Mouse (Mus musculus) kidney, embryonic 15.5 days (tissue): ENCODE measurements around the gene Otub1. TPM values are rescaled to one million over a fixed set of nuclear protein-coding genes. Genes with fewer than 3 reads are reported as not detected.

Experiments used
- ATAC-seq: fragments of 200-750 bp; cut with Nextera tagmentation; replicated peaks from 2 replicates; pipeline ENCODE4 v1.8.0; 2017; ENCODE audit warnings: moderate TSS enrichment; ENCODE audit not compliant: low FRiP score
- H3K27ac ChIP-seq: fragments of 300-500 bp; sonication (generic); 2 replicates; pipeline ENCODE4 v1.5.1; 2015; ENCODE audit warnings: mild to moderate bottlenecking, inconsistent platforms
- H3K27me3 ChIP-seq: fragments of 300-500 bp; sonication (generic); 2 replicates; pipeline ENCODE4 v1.6.1; 2015; ENCODE audit warnings: inconsistent platforms
- H3K36me3 ChIP-seq: fragments of 300-500 bp; sonication (generic); 2 replicates; pipeline ENCODE4 v1.6.1; 2015; ENCODE audit warnings: inconsistent platforms
- H3K4me1 ChIP-seq: fragments of 300-500 bp; sonication (generic); 2 replicates; pipeline ENCODE4 v1.6.1; 2015; ENCODE audit warnings: inconsistent platforms
- H3K4me2 ChIP-seq: fragments of 300-500 bp; sonication (generic); 2 replicates; pipeline ENCODE4 v1.6.1; 2015; ENCODE audit warnings: moderate library complexity, mild to moderate bottlenecking, inconsistent platforms
- H3K4me3 ChIP-seq: fragments of 300-500 bp; sonication (generic); replicated peaks from 2 replicates; pipeline ENCODE4 v1.5.1; 2015; ENCODE audit warnings: mild to moderate bottlenecking, inconsistent platforms
- H3K9ac ChIP-seq: fragments of 300-500 bp; sonication (generic); 2 replicates; pipeline ENCODE4 v1.6.1; 2015; ENCODE audit warnings: mild to moderate bottlenecking, inconsistent platforms
- H3K9me3 ChIP-seq: fragments of 300-500 bp; sonication (generic); replicated peaks from 2 replicates; pipeline ENCODE4 v1.6.1; 2016; ENCODE audit warnings: inconsistent platforms
- WGBS: fragments of 180-500 bp; shearing (Covaris S2); methylation state at CpG from one replicate; pipeline ENCODE4 v1.1.7; 2015; ENCODE audit warnings: mixed read lengths; 5-methylcytosine and 5-hydroxymethylcytosine counted together
- polyA plus RNA-seq: library from polyadenylated mRNA; unstranded; fragments of >200 nt; fragmentation: Nextera tagmentation; extraction: Ambion mirVana; gene quantifications from 2 replicates; pipeline ENCODE4 v1.2.1, GENCODE M21; 2015

Otub1 gene
- polyA plus RNA-seq, 1 experiment from 2014 or later: 224 TPM

DNA sequence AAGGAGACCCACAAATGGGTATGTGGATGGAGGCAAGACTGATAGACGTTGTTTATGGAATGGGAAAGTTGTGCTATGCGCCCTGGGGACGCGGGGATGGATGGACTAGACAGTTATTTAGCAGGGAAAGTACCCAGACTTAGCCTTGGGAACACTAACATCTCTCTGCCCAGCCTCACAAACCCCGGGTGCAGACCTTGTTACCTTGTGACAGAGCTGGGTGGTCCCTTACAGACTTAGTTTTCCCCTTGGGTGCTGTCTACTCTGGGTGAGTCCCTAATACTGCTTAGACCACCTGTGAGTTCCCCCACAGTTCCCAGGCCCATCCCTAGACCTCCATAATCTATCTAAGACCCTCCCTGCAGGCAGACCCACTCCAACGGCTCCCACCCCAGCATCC, 39.3 kb downstream of the Otub1 start:
- Histone ChIP-seq H3K27me3 (peaks cover 80% of the 10 kb centered on the region), H3K4me3 (no peak overlapping the region; the same call in 1 of the 2 replicates), H3K36me3 (no peaks in the 10 kb centered on the region), H3K4me1 (peaks cover 52% of the 10 kb centered on the region), H3K27ac (no peak overlapping the region), H3K9ac (no peak overlapping the region), H3K4me2 (no peak overlapping the region), H3K9me3 (no peaks in the 10 kb centered on the region)
- 12% methylated on average over 6 of the region's 6 CpGs for WGBS
- no peak for ATAC-seq

DNA sequence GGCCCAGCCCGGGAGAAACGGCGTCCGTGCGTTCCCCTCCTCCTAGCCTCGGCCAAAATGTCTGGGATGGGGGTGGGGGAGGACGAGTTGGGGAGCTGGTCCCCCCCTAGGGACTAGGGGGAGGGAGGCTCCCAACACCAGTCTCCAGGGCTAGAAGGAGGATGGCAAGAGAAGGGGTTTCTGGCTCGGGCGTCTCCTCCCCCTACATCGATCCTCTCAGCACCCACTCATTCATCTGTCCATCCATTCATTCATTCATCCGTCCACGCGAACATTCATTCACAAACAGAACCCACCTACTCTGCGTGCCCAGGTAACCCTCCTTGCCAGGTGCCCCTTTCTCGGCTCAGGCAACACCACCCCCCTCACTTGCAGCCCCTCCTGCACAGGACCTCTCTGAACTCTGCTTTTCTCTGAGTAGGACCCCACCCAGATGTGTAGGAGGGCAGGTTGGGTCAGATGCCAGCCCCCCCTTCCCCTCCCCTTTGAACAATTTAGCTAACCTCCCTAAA, 39.9 kb downstream of the Otub1 start:
- no peak; the same call in 1 of the 2 replicates for ATAC-seq
- no peaks in the 10 kb centered on the region for H3K9me3 ChIP-seq
- 2% methylated on average over 15 of the region's 15 CpGs for WGBS
- peak overlapping the region; percentile 66 for H3K9ac ChIP-seq
- peaks cover 85% of the 10 kb centered on the region for H3K27me3 ChIP-seq
- peak overlapping the region; percentile 100 for H3K4me2 ChIP-seq
- H3K27ac ChIP-seq: no peak overlapping the region
- H3K4me1 ChIP-seq: peaks cover 47% of the 10 kb centered on the region
- peak overlapping the region; percentile 76 for H3K4me3 ChIP-seq
- no peaks in the 10 kb centered on the region for H3K36me3 ChIP-seq

DNA sequence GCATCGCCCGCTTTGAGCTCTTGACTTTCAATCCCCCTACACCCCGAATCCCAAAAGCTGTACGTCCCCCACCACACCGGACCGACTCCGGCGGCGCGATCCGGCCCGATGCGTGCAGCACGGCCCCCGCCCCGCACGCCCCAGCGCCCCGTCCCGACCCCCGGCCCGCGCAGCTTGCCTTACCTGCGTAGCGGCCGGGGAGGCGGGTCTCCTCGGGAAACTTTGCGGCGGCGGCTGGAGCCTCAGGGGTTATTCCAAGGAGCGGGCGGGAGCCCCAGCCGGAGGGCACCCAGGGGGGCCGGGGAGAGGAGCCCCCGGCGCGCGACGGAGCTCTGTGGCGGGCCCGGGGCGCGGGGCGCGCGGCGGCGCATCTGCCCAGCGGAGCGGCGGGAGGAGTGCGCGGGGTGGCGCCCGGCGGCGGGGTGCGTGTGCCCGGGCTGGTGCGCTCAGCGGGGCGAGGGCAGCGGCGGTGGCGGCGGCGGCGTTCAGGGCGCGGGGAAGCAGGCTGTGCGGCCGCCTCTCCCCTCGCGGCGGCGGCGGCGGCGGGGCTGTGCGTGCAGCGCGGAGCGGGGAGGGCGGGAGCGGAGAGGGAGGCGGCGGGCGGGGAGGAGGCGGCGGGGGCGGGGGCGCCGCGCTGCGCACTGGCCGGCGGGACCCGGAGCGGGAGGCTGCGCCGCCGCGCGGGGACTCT, 40.5 kb downstream of the Otub1 start:
- peaks cover 88% of the 10 kb centered on the region for H3K27me3 ChIP-seq

DNA sequence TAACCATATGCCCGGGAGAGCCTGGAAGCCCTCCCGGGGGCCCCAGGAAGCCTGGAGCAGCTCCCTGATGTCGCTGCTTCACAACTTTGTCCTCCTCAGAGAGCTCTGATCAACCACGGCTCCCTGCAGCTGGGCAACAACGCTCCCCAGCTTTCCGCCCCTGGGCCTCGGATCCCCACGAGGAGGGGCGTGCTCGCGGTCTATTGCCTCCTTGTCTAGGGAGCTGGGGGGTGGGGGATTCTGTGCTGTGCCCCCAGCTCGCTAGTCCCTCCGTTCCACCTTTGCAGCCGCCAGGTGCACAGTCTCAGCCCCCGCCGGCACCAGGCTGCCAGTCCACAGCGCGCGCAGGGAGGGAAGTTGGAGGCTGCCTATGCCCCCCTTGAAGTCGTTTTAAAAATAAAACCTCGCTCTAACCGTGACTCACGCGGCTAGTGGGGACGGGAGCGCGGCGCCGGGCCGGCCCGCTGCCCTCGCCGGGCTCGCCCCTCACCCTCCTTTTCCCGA, 41.2 kb downstream of the Otub1 start:
- no peaks in the 10 kb centered on the region for H3K36me3 ChIP-seq
- no peaks in the 10 kb centered on the region for H3K9me3 ChIP-seq
- peaks cover 53% of the 10 kb centered on the region for H3K4me1 ChIP-seq
- no peak for ATAC-seq
- H3K9ac ChIP-seq: peak overlapping the region; percentile 66
- H3K27ac ChIP-seq: 0 out of 2 replicates have a peak overlapping the region, but pooled peaks have one; percentile 4
- H3K4me3 ChIP-seq: peak overlapping the region; percentile 76
- under 1% methylated on average over 35 of the region's 35 CpGs for WGBS
- H3K27me3 ChIP-seq: peaks cover 91% of the 10 kb centered on the region
- H3K4me2 ChIP-seq: peak overlapping the region; percentile 100

More for the DNA sequence above, 40.5 kb downstream of the Otub1 start:
- Histone ChIP-seq H3K4me2 (peak overlapping the region; percentile 100), H3K9ac (peak overlapping the region; percentile 66), H3K36me3 (no peaks in the 10 kb centered on the region), H3K4me3 (peak overlapping the region; percentile 76), H3K27ac (no peak overlapping the region), H3K4me1 (peaks cover 45% of the 10 kb centered on the region), H3K9me3 (no peaks in the 10 kb centered on the region)
- under 1% methylated on average over 81 of the region's 105 CpGs for WGBS
- 0 out of 2 replicates have a peak, but pooled peaks have one; percentile 23 for ATAC-seq

DNA sequence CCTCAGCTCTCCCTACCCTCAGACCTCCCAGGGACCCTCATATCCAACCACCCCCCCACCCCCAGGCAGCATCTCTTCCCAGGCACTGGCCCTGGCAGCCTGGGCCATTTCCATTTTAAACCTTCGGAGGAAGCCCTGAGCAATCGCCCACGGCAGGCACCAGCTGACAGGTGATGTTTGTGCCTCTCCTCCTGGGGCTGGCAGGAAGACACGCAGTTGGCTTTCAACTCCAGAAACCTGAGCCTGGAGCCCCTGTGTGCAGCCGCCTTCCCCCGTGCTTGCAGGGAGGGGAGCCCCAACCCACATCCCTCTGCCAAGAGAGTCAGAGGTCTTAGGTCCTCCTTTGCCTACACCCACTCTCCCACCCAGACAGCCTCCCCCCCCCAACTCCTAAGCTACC, 41.9 kb downstream of the Otub1 start:
- H3K27ac ChIP-seq: no peak overlapping the region
- H3K4me3 ChIP-seq: peak overlapping the region; percentile 76
- peaks cover 96% of the 10 kb centered on the region for H3K27me3 ChIP-seq
- WGBS: 6% methylated on average over 6 of the region's 6 CpGs
- no peak for ATAC-seq
- peaks cover 58% of the 10 kb centered on the region for H3K4me1 ChIP-seq
- H3K9ac ChIP-seq: peak overlapping the region; percentile 66
- H3K36me3 ChIP-seq: no peaks in the 10 kb centered on the region
- H3K9me3 ChIP-seq: no peaks in the 10 kb centered on the region
- H3K4me2 ChIP-seq: peak overlapping the region; percentile 100

DNA sequence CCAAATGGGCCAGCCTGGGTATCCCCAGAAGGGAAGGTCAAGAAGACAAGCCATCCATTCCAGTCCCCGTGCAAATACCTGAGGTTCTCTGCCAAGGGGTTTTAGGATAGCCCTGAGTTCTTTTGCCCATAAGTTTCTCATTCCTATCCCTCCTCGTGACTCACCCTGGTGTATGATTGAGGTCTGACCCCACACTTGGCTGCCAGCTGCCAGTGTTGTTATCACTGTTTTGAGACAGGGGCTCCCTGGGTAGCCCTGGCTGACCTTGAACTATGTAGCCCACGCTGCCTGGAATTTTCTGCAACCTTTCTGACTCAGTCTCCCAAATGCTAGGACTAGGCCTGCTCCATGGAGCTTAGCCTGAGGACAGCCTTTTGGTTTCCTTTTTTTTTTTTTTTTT, 45.1 kb downstream of the Otub1 start:
- H3K27me3 ChIP-seq: peaks cover 91% of the 10 kb centered on the region
- H3K27ac ChIP-seq: no peak overlapping the region
- H3K9ac ChIP-seq: no peak overlapping the region
- no peak overlapping the region for H3K4me2 ChIP-seq
- WGBS: 76% methylated on average over 3 of the region's 3 CpGs
- peaks cover 63% of the 10 kb centered on the region for H3K4me1 ChIP-seq
- H3K9me3 ChIP-seq: no peaks in the 10 kb centered on the region
- no peak overlapping the region for H3K4me3 ChIP-seq
- no peak for ATAC-seq
- no peaks in the 10 kb centered on the region for H3K36me3 ChIP-seq

DNA sequence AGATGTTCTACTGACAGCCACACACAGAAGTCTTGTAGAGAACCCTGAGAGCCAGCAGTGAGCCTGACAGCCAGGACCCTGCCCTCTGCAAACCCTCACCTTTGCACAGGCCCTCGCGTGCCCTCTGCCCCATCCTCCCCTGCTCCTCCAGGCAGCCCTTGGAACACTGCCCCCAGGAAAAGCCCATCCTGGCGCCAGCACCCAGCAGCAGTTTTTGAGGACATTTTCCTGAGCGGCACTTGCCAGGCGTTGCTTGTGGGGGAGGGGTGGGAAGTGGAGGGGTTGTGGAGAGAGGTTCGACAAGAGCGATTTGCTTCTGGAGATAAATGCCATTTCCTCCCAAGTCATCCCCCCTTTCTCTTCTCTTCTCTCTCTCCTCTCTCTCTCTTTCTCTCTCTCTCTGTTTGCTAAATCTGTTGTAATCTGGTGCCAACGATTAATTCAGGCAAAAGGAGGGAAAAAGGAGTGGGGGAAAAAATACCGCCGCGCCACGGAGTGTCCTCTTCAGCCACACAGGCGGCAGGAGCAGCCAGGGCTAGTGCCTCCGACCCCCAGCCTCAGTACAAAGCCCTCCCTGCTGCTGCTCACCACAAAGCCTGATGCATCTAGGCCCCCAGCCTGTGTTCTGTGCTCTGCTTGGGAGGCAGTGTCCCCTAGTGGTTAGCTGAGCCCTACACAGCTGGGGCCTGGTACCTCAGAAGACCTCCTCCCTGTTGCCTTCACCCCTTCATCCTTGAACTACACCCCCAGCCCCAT, 45.8 kb downstream of the Otub1 start:
- WGBS: 8% methylated on average over 14 of the region's 14 CpGs
- Histone ChIP-seq H3K36me3 (no peaks in the 10 kb centered on the region), H3K27ac (no peak overlapping the region), H3K4me2 (peak overlapping the region; percentile 29; the same call in 1 of the 2 replicates), H3K4me1 (peaks cover 57% of the 10 kb centered on the region), H3K9me3 (no peaks in the 10 kb centered on the region), H3K4me3 (no peak overlapping the region), H3K27me3 (peaks cover 84% of the 10 kb centered on the region), H3K9ac (no peak overlapping the region; the same call in 1 of the 2 replicates)
- ATAC-seq: no peak

DNA sequence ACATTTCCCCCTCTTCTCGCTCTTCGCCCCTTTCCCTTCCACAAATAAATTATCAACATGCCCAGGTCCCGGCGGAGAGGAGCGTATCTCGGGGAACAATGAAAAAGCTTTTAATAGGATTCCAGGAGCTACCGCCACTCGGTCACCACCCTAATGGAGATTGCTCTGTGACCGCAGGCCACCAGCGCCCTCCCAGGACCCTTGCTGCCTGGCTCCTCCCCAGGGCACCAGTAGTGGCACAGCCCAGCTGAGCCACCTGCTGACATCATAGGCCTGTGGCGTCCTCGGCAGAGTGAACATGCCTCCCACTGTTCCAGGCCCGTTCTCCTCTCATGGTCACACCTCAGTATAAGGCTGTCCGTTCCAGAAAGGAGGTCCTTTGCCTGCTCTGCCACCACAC, 48.4 kb downstream of the Otub1 start:
- WGBS: 27% methylated on average over 14 of the region's 14 CpGs
- Histone ChIP-seq H3K4me1 (peaks cover 59% of the 10 kb centered on the region), H3K9ac (no peak overlapping the region), H3K4me2 (0 out of 2 replicates have a peak overlapping the region, but pooled peaks have one; percentile 2), H3K36me3 (no peaks in the 10 kb centered on the region), H3K4me3 (no peak overlapping the region), H3K27ac (no peak overlapping the region), H3K9me3 (no peaks in the 10 kb centered on the region), H3K27me3 (peaks cover 67% of the 10 kb centered on the region)
- no peak; the same call in 1 of the 2 replicates for ATAC-seq

DNA sequence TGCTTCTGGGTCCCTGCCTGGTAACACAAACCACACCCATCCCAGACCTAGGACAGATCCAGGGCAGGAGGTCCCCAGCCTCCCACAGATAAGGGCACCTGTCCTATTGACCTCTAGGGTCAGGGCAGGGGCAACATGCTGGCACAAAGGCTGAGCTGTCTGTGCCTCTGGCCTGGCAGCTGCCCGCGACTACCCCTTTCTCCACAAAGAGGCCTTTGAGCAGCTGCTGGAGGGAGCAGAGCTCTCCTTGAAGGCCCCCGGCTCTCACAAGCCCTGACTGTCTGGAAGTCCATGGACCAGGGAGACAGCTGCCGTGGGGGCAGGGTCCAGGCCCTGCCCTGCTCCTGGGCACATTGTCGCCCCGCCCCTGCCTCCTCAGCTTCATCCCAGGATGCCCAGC, 50.9 kb downstream of the Otub1 start:
- no peaks in the 10 kb centered on the region for H3K36me3 ChIP-seq
- H3K4me2 ChIP-seq: no peak overlapping the region
- no peak overlapping the region for H3K4me3 ChIP-seq
- peaks cover 62% of the 10 kb centered on the region for H3K4me1 ChIP-seq
- no peak for ATAC-seq
- peaks cover 70% of the 10 kb centered on the region for H3K27me3 ChIP-seq
- no peaks in the 10 kb centered on the region for H3K9me3 ChIP-seq
- no peak overlapping the region for H3K27ac ChIP-seq
- H3K9ac ChIP-seq: no peak overlapping the region
- WGBS: 66% methylated on average over 6 of the region's 6 CpGs

DNA sequence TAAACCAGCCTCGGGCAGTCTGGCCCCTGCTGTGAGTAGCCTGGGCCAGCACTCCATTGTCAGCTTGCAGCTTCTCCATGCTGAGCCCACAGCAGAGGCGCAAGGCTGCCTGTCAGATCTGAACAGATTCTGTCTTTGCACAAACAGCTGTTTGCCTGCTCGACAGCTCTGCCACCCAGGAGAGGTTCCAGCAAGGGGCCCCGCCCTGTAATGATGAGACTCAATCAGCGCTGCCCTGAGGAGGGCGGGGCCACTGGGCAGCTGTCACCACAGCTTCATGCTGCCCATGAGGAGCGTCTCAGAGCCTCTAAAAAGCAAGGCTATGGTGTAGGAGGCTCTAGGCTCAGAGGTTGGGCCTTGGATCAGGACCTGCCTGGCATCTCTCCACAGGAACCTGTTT, 52.9 kb downstream of the Otub1 start:
- WGBS: 36% methylated on average over 7 of the region's 7 CpGs
- H3K4me1 ChIP-seq: peaks cover 73% of the 10 kb centered on the region
- H3K36me3 ChIP-seq: no peaks in the 10 kb centered on the region
- no peak overlapping the region for H3K9ac ChIP-seq
- no peak overlapping the region for H3K27ac ChIP-seq
- H3K4me2 ChIP-seq: no peak overlapping the region
- ATAC-seq: peak; percentile 29; the same call in 1 of the 2 replicates
- no peak overlapping the region for H3K4me3 ChIP-seq
- H3K9me3 ChIP-seq: no peaks in the 10 kb centered on the region
- H3K27me3 ChIP-seq: peaks cover 63% of the 10 kb centered on the region

DNA sequence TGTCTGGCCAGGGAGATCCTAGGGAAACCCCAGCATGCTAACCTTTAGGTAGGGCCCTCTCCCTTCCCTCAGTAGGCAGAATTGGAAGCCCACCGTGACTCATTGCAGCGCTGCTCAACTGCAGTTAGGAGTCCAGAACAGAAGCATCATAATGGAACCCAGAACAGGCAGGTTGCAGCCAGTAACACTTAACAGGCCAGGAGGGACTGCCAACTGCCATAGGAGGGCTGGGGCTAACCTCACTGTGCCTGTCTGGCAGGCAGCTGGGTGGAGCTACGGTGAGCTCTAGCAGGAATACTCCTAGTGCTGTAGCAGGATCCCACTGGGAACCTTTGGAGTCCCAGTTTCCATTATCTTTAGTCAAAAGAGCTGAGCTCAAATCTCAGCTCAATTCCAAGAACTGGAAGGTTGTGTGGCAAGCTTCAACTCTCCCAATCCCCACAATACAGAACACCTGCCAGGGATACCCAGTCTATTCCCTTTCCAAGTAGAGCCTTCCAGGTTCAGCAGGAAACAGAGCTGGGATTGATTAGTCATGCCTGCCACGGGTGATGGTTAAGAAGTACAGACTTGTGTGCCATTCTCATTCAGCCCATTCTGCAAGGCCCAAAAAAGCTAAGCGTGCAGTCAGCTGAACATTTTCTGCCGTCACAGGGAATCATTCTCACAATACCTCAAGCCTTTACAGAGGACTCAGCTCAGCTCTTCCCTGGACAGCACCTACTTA, 54.0 kb downstream of the Otub1 start:
- H3K4me2 ChIP-seq: no peak overlapping the region
- no peak overlapping the region for H3K9ac ChIP-seq
- H3K36me3 ChIP-seq: no peaks in the 10 kb centered on the region
- peaks cover 60% of the 10 kb centered on the region for H3K27me3 ChIP-seq
- H3K4me3 ChIP-seq: no peak overlapping the region
- WGBS: 86% methylated on average over 6 of the region's 6 CpGs
- no peak for ATAC-seq
- no peak overlapping the region for H3K27ac ChIP-seq
- H3K4me1 ChIP-seq: peaks cover 70% of the 10 kb centered on the region
- H3K9me3 ChIP-seq: no peaks in the 10 kb centered on the region
